Mouse (Mus musculus): ENCODE results near the gene Ppp2r3a.

The Ppp2r3a gene

DNA sequence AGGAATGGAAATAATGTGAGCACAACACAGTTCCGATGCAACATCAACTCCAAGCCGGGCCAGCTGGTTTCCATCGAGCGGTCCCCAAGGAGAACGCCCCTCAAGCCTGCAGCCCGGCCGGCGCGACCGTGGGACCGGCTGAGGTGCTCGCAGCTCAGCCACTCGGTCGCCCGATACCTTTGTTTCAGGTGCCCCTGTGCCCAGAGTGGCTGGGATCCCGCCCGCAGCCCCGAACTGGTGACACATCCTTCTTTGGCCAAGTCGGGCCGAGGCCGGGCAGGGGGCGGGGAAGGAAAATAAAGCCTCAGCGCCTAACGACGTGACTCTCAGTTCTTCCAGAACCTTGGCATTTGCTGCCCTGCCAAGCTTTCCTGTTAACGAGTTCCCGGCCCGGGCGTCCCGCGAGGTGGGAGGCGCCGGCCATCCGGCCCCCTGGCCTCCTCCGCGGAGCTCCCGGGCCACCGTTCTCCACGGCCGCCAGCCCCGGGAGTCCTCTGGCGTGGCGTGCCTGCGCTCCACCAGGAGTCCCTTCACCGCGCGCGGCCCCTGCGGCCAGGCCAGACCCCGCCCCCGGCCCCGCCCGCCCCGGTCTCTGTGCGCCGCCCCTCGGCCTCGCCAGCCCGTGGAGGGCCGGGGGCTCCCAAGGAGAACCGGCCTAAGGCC, 483 bp downstream of the Ppp2r3a start:
- peak; percentile 61 for DNase-seq

DNA sequence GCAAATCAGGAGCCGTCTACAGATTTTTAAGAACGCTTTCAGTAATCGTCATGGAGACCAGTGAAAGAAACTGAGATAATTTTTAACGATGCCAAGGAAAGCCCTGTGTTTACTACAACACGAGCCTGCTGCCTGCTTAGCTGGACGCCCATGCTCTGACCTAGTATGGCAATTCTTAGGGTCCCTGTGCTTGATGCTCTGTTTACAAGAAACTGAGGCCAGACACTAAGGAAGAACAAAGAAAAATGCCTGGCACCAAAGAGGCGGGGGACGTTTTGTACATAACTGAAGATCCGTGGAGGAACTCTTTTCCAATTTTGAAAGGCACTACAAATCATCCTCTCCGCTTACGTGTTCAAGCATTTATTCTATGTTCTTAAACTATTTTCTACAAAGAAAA, 1.1 kb downstream of the Ppp2r3a start:
- DNase-seq, result peak; percentile 11

DNA sequence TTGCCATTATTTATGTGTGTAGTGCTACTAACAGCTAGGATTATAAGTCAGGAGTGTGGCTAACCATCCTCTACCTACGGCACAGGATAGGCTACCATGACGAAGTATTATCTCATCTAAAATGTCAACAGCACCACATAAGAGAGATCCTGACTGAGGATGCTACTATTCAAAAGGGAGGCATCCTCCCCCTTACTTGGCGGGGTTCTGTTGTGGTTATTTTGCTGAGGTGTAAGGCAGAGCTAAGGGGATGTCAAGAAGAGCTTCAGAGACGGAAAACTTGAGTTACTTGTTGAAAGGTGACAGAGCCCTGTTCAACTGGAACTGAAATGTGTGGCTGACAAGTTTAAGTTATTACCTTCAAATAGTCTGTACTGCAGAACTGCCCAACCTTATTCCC, 2.0 kb downstream of the Ppp2r3a start:
- DNase-seq, result no peak

DNA sequence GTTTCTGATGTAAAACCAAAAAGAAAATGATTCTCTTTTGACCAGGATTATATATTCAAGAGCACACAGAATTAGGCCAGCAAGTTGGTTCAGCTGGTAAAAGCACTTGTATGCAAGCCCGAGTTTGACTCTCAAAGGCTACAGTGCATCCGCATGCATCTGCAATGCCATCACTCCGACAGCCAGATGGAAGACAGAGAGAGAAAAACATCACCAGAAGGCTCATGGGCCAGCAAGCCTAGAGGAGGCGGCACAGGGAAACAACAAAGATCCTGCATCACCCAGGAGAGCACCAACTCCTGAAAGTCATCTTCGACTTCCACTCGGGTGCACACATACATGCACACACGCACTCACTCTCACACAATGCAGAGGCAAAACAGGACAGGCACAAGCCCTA, 4.1 kb downstream of the Ppp2r3a start:
- no peak for DNase-seq

DNA sequence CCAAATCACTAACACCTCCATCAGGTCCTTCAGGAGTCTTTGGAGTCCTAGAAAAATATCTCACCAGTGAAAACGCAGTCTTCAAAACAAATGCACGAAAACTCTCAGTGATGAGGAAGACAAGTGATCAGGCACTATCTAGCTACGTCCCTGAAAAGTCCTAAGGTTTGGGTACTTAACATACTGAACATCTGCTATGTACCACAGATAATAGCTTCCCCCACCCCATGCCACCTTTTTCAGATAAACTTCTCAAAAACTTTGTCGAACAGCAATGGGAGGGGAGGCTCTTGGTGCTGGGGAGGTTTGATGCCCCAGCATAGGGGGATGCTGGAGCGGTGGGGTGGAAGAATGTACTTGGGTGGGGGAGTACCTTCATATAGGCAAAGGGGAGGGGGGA, 6.1 kb downstream of the Ppp2r3a start:
- DNase-seq, result no peak

DNA sequence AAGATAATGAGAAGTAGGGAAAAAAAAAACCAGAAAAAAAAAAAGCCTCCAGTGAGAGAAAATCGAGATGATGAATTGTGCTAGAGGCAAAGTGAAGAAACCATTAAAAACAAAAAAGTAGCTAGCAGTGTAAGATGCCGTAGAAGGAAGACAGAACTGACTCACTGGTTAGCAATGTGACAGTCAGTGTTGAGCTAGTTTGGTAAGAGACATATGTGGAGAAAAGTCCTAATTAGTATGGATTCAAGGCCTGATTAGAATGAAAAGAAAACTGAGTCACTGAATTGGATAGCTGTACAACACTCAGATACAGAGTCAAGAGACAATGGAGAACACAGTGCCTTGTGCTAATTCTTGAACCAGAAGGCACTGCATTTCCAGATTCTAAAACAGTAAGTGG, 7.9 kb downstream of the Ppp2r3a start:
- no peak for DNase-seq

DNA sequence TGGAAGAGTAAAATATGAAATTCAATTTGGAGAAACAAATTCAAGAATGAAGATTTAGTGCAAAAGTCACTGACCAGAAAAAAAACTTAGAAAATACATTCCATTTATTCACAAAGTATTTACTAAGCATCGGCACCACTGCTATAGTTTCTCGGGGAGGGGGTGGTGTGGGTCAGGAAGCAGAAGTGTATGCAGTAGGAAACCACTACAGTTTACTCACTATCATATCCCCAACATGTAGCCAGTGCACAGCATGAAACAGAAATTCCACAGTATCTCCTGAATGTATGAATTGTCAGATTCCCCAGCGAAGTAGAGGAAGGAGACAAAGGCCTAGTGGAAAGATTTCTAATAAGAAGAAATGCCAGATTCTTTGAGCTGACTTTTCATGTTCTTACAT, 11.4 kb downstream of the Ppp2r3a start:
- no peak for DNase-seq

DNA sequence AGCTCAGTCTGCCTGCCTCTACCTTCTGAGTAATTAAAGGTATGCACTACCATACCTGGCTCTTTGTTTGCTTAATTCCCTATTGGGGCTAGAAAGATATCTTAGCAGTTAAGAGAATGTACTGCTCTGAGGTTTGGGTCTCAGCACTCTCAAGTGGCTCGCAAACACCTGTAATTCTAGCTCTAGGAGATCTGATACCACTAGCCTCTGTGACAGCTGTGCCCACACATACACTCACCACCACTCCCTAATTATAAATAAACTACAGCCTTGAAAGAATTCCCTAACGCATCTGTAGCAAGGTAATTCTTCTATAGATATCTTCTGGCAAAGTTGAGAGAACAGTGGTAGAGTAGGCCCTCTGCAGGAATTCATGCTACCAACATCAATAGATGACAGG, 15.8 kb downstream of the Ppp2r3a start:
- no peak for DNase-seq

DNA sequence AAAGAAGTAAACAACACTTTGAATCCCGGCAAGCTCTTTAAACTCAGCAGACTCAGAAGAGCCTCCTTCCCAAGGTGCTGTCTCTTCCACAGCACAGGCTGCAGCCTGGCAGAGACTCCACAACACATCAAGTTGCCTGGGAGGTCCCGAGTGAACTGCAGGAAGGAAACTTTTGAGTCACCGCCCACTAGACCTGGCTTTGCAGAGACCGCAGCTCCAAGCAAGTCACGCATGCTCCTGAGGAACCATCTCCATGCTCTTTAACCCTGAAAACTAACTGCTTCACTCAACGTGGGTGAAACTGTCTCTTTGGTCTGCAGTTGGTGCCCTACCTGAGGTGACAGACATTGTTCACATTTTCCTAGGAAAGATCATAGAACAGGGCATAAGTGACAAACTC, 19.6 kb downstream of the Ppp2r3a start:
- no peak for DNase-seq

DNA sequence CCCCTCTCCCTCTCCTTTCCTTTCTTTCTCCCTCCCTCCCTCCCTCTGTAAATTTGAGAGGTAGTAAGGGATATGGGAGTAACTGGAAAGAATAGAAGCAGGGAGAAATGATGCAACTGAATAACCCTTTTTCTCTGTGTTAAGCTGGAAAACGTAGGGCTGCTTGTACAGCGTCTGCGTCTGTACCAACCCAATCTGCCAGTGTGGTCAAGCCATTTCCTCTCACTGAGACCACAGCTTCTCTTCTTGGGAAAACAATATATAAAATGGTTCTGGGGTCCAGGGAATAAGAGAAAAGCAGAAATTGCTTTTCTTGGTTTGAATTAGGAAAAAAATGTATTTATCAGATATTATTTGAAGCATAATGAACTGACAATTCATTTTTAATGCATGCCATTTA, 21.6 kb downstream of the Ppp2r3a start:
- no peak for DNase-seq

DNA sequence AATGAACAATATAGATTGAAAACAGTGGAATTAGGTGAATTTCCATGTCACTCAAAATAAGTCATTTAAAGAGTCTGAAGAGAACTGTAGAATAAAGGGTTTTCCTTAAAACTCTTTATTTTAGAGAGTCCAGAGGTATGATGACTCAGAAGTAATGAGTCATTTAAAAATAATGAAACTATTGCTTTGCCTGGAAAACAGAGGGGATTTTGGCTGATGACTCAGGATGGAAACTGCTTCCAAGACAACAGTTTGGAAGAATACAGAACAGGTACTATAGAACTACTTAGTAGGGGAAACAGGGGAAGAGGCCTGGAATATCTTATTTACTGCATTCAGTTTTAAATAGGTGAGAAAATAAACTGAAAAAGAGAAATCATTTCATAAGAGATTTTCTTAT, 22.7 kb downstream of the Ppp2r3a start:
- no peak for DNase-seq

DNA sequence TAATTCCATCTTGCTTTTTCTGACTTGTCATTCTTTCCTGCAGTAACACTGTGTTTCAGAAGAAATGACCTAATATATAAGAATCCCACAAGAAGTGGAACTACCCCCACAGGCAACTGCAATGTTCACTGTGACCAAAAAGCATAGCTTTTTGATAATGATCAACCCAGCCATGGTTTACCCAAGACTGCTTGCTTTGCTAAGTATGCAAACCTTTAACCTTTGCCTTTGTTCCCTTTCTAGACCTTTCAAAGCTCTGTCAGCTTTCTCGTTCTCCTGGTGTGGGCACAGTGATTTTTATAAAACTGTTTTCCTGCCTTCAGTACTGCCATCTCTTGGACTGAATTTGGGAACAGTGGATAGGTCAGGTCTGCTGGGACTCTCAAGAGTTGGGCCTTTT, 43.6 kb downstream of the Ppp2r3a start:
- DNase-seq, result no peak

DNA sequence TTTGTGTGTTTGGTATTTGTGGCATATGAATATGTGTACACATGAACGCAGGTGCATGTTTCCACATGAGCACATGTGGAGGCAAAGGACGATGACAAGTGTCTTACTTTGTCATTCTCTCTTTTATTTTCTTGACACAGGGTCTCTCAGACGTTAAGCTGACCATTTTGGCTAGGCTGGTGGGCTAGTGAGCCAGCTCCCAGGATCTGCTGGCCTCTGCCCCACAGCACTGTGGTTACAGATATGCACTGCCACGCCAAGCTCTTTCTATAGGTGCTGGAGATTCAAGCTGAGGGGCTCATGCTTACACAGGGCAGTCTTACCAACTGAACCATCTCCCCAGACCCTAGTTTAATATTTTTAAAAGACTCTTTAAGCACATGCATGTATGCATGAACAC, 45.1 kb downstream of the Ppp2r3a start:
- no peak for DNase-seq

DNA sequence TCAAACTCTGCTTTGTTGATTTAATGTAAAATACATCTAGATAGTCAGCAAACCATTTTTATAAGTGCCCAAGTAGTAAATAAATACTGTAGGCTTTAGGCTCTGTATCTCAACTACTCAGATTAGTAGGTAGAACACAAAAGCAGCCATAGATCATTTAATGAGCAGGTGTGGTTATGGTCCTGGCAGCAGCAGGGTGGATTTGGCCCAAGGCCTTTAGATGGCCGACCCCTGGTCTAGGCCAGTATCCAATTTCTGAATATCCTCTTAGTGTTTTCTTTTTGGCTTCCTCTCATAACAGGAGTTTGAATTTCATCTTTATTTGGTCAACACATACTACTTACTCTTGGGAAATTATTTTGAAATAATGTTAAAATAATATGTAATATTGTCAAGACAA, 46.4 kb downstream of the Ppp2r3a start:
- DNase-seq, result no peak

DNA sequence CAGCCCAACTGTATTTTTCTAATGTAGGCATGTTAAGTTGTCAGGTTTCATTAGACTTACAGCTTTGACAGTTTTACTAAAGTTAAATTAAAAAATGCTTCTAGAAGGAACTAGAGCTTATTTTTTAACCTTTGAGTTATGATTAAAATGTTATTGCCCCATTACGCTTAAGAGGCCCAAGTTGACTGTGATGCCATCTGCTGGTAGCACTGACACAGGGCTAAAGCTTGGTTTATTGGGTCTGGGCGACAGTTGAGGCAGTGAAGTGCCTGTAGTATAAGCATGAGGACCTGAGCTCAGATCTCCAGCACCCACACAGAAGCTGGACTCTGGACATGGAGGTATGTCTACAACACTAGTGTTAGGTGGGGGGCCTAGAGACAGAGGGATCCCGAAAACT, 47.5 kb downstream of the Ppp2r3a start:
- DNase-seq, result no peak

DNA sequence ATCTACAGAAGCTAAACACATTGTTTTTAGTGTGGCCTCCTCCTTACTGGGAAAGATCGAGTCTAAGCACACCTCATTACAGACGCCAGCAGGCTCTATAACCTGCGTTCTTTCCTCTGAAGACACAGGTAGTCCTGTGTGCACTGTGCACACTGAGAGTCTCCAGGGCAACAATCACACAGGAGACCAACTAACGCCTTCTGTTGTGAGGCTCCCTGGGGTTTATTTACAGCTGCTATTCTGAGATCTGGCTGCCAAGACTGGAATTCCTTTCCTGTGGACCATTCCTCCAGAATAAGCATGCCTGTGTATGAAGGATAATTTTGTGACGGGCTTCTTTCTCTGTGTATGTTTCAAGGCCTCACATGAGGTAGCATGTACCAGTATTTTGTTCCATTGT, 51.0 kb downstream of the Ppp2r3a start:
- no peak for DNase-seq

DNA sequence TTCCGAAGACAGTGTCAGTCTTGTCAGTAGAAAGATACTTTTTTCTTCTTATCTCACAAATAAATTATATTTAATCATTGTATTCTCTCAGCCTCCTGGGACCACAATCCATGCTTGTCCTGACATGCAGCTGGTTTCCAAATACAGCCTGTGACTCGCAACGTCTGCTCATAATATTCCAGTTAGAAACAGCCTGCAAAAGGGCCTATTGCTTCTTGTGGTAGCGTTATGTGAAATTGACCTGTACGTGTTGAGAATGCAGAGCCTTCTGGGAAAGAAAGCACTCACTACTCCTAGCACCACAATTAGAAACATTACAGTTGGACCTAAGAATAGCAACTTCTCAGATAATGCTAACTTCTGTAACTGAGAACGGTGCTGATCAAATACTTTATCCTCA, 52.8 kb downstream of the Ppp2r3a start:
- no peak for DNase-seq

DNA sequence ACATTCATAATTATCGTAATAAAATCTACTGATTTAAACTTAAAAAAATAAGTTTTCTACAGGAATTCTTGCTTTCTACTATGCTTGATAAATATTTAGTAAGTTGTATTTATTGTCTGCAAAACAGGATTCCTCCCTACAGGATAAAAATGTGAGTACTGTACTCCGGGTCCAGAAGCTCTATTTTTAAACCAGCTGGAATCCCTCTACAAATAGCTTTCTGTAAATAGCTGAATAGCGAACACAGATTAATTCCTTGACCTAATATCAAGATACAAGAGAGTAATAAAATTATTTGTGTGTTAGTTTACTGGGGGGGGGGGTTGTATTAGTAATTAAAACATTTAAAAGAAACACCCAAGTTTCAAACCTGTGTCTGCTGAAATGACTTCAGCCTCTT, 53.3 kb downstream of the Ppp2r3a start:
- no peak for DNase-seq

DNA sequence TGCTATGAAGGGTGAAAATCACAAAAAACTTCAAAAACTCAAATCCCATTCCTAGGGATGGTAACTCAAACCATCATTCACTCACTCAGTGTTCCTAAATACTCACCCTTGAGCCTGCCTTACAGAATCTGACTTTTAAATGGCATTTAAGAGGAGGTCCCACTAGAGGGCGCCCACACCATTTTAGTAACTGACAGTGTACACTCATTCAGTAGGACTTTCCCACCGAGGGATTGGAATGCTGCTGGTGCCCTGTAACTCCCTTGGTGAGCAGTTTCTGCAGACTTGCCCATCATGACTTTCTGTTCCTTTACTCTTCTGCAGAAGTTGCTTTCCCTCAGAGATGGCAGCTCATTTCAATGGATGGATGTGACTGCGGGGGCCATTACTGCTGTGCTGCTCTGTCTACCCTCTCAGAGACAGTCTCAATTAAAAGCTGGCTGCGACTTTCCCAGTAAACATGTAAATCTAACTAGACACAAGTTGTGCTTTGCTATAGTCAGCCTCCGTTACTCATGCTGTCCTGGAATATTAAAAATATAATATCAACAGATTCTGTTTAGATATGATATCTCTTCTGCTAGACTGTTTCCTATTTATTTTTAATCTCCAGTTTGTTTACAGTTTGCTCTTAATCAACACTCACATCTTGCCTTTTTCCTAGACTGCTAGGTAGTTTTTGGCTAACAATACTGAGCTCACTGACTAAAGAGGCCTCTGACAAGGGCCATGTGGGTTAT, 69.5 kb downstream of the Ppp2r3a start:
- DNase-seq, result peak; percentile 77

DNA sequence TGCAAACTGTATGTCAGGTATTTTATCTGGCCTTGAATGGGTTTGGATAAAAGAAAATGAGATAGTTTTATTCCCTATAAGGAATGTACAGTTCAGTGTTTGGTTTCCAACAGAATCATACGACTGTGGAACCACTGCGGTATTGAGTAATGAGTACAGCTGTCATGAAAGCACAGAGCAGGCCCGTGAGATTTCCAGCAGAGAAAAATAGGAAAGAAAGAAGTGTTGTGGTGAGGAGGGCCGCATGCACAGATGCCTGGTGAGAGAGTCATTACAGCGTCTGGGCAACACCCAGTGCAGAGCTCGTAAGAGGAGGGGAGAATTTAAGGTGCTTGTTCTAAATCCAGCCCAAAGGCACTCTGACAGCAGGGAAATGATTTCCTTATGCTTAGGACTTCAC, 70.3 kb downstream of the Ppp2r3a start:
- DNase-seq, result no peak

DNA sequence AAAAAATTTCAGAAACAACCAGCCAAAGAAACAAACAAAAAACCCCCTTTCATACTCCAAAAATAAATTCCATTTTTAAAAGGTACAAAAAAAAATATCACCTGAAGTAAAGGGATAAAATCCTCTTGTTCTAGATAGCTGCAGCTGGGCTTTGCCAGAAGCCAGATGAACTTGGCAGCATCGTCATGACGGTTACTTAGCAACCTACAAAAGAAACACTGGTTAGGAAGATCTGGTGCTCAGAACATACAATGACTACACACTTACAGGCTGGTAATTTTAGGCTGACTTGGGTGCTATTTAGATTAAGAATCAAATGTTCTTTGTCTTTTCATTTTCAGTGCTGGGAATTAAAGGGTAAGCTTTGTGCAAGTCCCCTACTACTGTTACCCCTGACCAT, 71.4 kb downstream of the Ppp2r3a start:
- DNase-seq, result no peak

DNA sequence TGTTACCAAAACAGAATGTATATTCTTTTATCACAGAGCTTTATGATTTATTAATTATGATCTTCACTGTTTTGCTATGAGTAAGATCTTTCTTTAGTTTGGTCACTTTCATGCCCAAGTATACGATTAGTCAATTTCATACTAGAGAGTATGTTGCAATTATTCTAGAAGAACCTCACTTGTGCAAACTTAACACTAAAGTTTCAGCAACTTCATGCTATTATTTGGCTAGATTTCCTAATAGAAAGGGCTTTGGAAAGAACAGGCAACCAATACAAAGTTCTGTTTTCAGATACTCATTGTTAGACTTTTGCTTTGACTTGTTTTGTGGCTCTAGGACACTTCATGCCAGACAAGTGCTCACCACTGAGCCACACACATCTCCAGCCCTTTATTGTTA, 91.0 kb downstream of the Ppp2r3a start:
- no peak for DNase-seq

DNA sequence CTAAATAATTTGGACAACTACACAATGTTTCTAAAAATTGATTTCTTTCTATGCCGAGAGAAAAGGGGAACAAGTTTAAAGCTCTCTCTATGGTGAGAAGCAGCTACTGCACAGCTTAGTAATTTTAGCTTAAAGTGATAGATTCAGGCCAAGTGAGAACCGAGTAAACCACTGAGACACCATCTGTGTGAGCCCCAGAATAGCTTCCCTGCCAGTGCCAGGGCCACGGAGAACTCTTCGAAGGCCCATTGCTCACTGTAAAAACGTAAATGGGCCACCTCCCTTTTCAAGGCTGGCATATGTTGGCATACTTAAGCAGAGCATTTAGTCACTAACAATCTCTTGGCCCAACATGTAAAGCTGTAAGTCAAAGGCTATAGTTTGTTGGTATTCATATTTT, 91.5 kb downstream of the Ppp2r3a start:
- peak; percentile 77 for DNase-seq

DNA sequence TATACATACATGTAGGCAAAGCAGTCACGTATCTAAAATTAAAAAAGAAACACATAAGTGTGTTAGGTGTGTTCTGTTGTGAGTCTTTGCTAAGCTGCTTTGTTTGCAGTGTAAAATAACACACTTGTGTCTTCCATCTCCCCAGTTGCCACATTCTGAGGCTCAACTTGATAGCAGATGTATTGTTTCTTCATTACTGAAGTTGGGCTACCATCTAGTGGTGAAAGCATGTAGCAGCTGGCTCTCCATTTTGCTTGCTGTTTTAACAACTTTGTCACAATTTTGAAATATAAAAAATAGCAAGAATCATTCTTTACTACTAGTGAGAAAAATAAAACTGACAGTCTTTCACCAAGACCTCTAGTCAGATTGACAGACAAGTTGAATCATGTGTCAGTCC, 92.2 kb downstream of the Ppp2r3a start:
- DNase-seq, result peak; percentile 48

DNA sequence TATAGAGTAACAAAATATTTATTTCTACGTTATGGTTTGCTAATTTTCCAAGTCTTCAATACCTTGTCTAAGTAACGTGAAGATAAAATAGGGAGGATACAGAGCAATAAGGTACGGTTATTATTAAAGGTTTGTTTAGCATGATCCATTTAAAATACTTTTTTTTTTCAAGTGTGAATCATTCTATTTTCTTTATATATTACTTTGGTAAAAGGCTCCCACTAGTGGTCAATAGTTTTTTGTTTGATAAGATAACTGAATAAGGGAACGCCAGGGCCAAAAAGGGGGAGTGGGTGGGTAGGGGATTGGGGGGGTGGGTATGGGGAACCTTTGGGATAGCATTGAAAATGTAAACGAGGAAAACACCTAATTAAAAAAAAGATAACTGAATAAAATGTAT, 98.7 kb downstream of the Ppp2r3a start:
- no peak for DNase-seq

Data from cerebellum, adult 8-10 months (tissue).